Mouse (Mus musculus): Measurements from ENCODE around the gene Golga2.

- no peak for TF ChIP-seq CTCF (IDR thresholded peaks at IDR 0.05; ENCODE audit: low read depth)
- TF ChIP-seq EP300 (IDR thresholded peaks at IDR 0.05; ENCODE audit: low read depth): no peak
Observed at GRCm38 (mm10) chr2:32253352-32253751, 33.8 kb upstream of the Golga2 start.

Data from heart, postnatal 0 days (tissue).